Mouse (Mus musculus) liver, embryonic 13.5 days (tissue): ENCODE data around the gene Tspan9. TPM values are rescaled to one million over a fixed set of nuclear protein-coding genes. Genes with fewer than 3 reads are reported as not detected.

Source experiments
- ATAC-seq: fragments of 200-750 bp; cut with Nextera tagmentation; 2 replicates; pipeline ENCODE4 v1.8.0; 2017; ENCODE audit warnings: low read depth, mild to moderate bottlenecking, moderate number of reproducible peaks, moderate library complexity
- DNase-seq: peaks from one replicate; pipeline ENCODE4 v3.0.0; 2022
- H3K27ac ChIP-seq: fragments of 300-500 bp; sonication (generic); 2 replicates; pipeline ENCODE4 v1.5.1; 2015; ENCODE audit warnings: moderate library complexity, mild to moderate bottlenecking, inconsistent platforms
- H3K27me3 ChIP-seq: fragments of 300-500 bp; sonication (generic); 2 replicates; pipeline ENCODE4 v1.6.1; 2015; ENCODE audit warnings: mild to moderate bottlenecking, inconsistent platforms
- H3K36me3 ChIP-seq: fragments of 300-500 bp; sonication (generic); 2 replicates; pipeline ENCODE4 v1.6.1; 2015; ENCODE audit warnings: mild to moderate bottlenecking, inconsistent platforms
- H3K4me1 ChIP-seq: fragments of 300-500 bp; sonication (generic); replicated peaks from 2 replicates; pipeline ENCODE4 v1.6.1; 2015; ENCODE audit warnings: inconsistent platforms
- H3K4me2 ChIP-seq: fragments of 300-500 bp; sonication (generic); 2 replicates; pipeline ENCODE4 v1.6.1; 2015; ENCODE audit warnings: inconsistent platforms, mild to moderate bottlenecking, moderate library complexity
- H3K4me3 ChIP-seq: fragments of 300-500 bp; sonication (generic); replicated peaks from 2 replicates; pipeline ENCODE4 v1.5.1; 2015; ENCODE audit warnings: mild to moderate bottlenecking, inconsistent platforms
- H3K9ac ChIP-seq: fragments of 300-500 bp; sonication (generic); 2 replicates; pipeline ENCODE4 v1.6.1; 2015; ENCODE audit warnings: mild to moderate bottlenecking, inconsistent platforms
- H3K9me3 ChIP-seq: fragments of 300-500 bp; sonication (generic); replicated peaks from 2 replicates; pipeline ENCODE4 v1.6.1; 2016; ENCODE audit warnings: inconsistent platforms
- WGBS: fragments of 180-500 bp; shearing (Covaris S2); methylation state at CpG from one replicate; pipeline ENCODE4 v1.1.7; 2015; ENCODE audit not compliant: insufficient replicate concordance; 5-methylcytosine and 5-hydroxymethylcytosine counted together
- polyA plus RNA-seq: library from polyadenylated mRNA; unstranded; fragments of >200 nt; fragmentation: Nextera tagmentation; extraction: Ambion mirVana; gene quantifications from 2 replicates; pipeline ENCODE4 v1.2.1, GENCODE M21; 2015

The Tspan9 gene
- polyA plus RNA-seq, 1 experiment from 2014 or later: 16.9 TPM

- no peaks in the 10 kb centered on the region for H3K36me3 ChIP-seq
Observed at GRCm38 (mm10) chr6:128022207-128022606, 121.2 kb downstream of the Tspan9 start.

GRCm38 (mm10) chr6:128021931-128022202, 121.5 kb downstream of the Tspan9 start:
- Histone ChIP-seq H3K9me3 (no peaks in the 10 kb centered on the region), H3K36me3 (no peaks in the 10 kb centered on the region), H3K27ac (no peak overlapping the region), H3K4me1 (0 out of 2 replicates have a peak, but pooled peaks cover 3% of the 10 kb centered on the region), H3K27me3 (no peaks in the 10 kb centered on the region), H3K9ac (no peak overlapping the region), H3K4me3 (no peak overlapping the region), H3K4me2 (no peak overlapping the region)
- DNase-seq (no peak), ATAC-seq (no peak)
- WGBS: 55% methylated on average over 5 of the region's 5 CpGs

More at GRCm38 (mm10) chr6:128022207-128022606, 121.2 kb downstream of the Tspan9 start:
- WGBS: 57% methylated on average over 6 of the region's 6 CpGs
- 0 out of 2 replicates have a peak, but pooled peaks cover 3% of the 10 kb centered on the region for H3K4me1 ChIP-seq
- no peaks in the 10 kb centered on the region for H3K9me3 ChIP-seq
- no peaks in the 10 kb centered on the region for H3K27me3 ChIP-seq
- H3K4me3 ChIP-seq: no peak overlapping the region
- no peak overlapping the region for H3K9ac ChIP-seq
- H3K4me2 ChIP-seq: no peak overlapping the region
- no peak for DNase-seq
- no peak for ATAC-seq
- H3K27ac ChIP-seq: no peak overlapping the region

GRCm38 (mm10) chr6:128021106-128021930, 122.1 kb downstream of the Tspan9 start:
- Histone ChIP-seq H3K27me3 (no peaks in the 10 kb centered on the region), H3K27ac (no peak overlapping the region), H3K4me3 (no peak overlapping the region), H3K36me3 (no peaks in the 10 kb centered on the region), H3K4me1 (0 out of 2 replicates have a peak, but pooled peaks cover 3% of the 10 kb centered on the region), H3K4me2 (no peak overlapping the region), H3K9ac (no peak overlapping the region), H3K9me3 (no peaks in the 10 kb centered on the region)
- 43% methylated on average over 9 of the region's 10 CpGs for WGBS
- no peak for DNase-seq
- ATAC-seq: no peak

- H3K27ac ChIP-seq: no peak overlapping the region
- no peaks in the 10 kb centered on the region for H3K9me3 ChIP-seq
- H3K4me1 ChIP-seq: 0 out of 2 replicates have a peak, but pooled peaks cover 3% of the 10 kb centered on the region
- H3K9ac ChIP-seq: no peak overlapping the region
- H3K27me3 ChIP-seq: no peaks in the 10 kb centered on the region
- ATAC-seq (no peak), DNase-seq (no peak)
- no peak overlapping the region for H3K4me2 ChIP-seq
- 57% methylated on average over 8 of the region's 8 CpGs for WGBS
- H3K4me3 ChIP-seq: no peak overlapping the region
- no peaks in the 10 kb centered on the region for H3K36me3 ChIP-seq
Observed at GRCm38 (mm10) chr6:128020521-128021057, 122.8 kb downstream of the Tspan9 start.

- Histone ChIP-seq H3K4me3 (no peak overlapping the region), H3K4me2 (no peak overlapping the region), H3K27ac (no peak overlapping the region), H3K27me3 (no peaks in the 10 kb centered on the region), H3K4me1 (0 out of 2 replicates have a peak, but pooled peaks cover 3% of the 10 kb centered on the region), H3K9ac (no peak overlapping the region), H3K9me3 (no peaks in the 10 kb centered on the region), H3K36me3 (no peaks in the 10 kb centered on the region)
- 59% methylated on average over 4 of the region's 4 CpGs for WGBS
- DNase-seq (no peak), ATAC-seq (no peak)
Observed at GRCm38 (mm10) chr6:128020053-128020452, 123.3 kb downstream of the Tspan9 start.

GRCm38 (mm10) chr6:128019119-128019518, 124.3 kb downstream of the Tspan9 start:
- Histone ChIP-seq H3K4me1 (0 out of 2 replicates have a peak, but pooled peaks cover 3% of the 10 kb centered on the region), H3K36me3 (no peaks in the 10 kb centered on the region), H3K27me3 (no peaks in the 10 kb centered on the region), H3K27ac (no peak overlapping the region), H3K9ac (no peak overlapping the region), H3K9me3 (no peaks in the 10 kb centered on the region), H3K4me3 (no peak overlapping the region), H3K4me2 (no peak overlapping the region)
- ATAC-seq (no peak), DNase-seq (no peak)
- 62% methylated on average over 7 of the region's 7 CpGs for WGBS

- Histone ChIP-seq H3K4me1 (no peaks in the 10 kb centered on the region), H3K27me3 (no peaks in the 10 kb centered on the region), H3K27ac (no peak overlapping the region), H3K4me3 (no peak overlapping the region), H3K4me2 (no peak overlapping the region), H3K36me3 (no peaks in the 10 kb centered on the region), H3K9ac (no peak overlapping the region), H3K9me3 (no peaks in the 10 kb centered on the region)
- WGBS: 73% methylated on average over 7 of the region's 7 CpGs
- ATAC-seq (no peak), DNase-seq (no peak)
Observed at GRCm38 (mm10) chr6:128015304-128015703, 128.1 kb downstream of the Tspan9 start.

- Histone ChIP-seq H3K9me3 (no peaks in the 10 kb centered on the region), H3K27ac (no peak overlapping the region), H3K4me2 (no peak overlapping the region), H3K36me3 (no peaks in the 10 kb centered on the region), H3K27me3 (no peaks in the 10 kb centered on the region), H3K4me3 (no peak overlapping the region), H3K9ac (no peak overlapping the region), H3K4me1 (peaks cover 6% of the 10 kb centered on the region; the same call in 1 of the 2 replicates)
- ATAC-seq (no peak), DNase-seq (no peak)
- WGBS: 67% methylated on average over 17 of the region's 17 CpGs
Observed at GRCm38 (mm10) chr6:128011781-128012180, 131.6 kb downstream of the Tspan9 start.

GRCm38 (mm10) chr6:128011071-128011477, 132.3 kb downstream of the Tspan9 start:
- H3K27me3 ChIP-seq: no peaks in the 10 kb centered on the region
- no peak overlapping the region for H3K27ac ChIP-seq
- H3K36me3 ChIP-seq: no peaks in the 10 kb centered on the region
- DNase-seq (no peak), ATAC-seq (no peak)
- H3K9me3 ChIP-seq: no peaks in the 10 kb centered on the region
- 70% methylated on average over 13 of the region's 13 CpGs for WGBS
- H3K4me1 ChIP-seq: peaks cover 6% of the 10 kb centered on the region; the same call in 1 of the 2 replicates
- H3K4me3 ChIP-seq: no peak overlapping the region
- no peak overlapping the region for H3K4me2 ChIP-seq
- H3K9ac ChIP-seq: no peak overlapping the region

GRCm38 (mm10) chr6:128010135-128010971, 133.0 kb downstream of the Tspan9 start:
- WGBS: 71% methylated on average over 11 of the region's 11 CpGs

GRCm38 (mm10) chr6:128007982-128008562, 135.3 kb downstream of the Tspan9 start:
- ATAC-seq (no peak), DNase-seq (no peak)
- Histone ChIP-seq H3K4me1 (peaks cover 6% of the 10 kb centered on the region; the same call in 1 of the 2 replicates), H3K4me2 (no peak overlapping the region), H3K27ac (no peak overlapping the region), H3K4me3 (no peak overlapping the region), H3K36me3 (no peaks in the 10 kb centered on the region), H3K27me3 (no peaks in the 10 kb centered on the region), H3K9me3 (no peaks in the 10 kb centered on the region), H3K9ac (no peak overlapping the region)
- 57% methylated on average over 5 of the region's 5 CpGs for WGBS

More at GRCm38 (mm10) chr6:128010135-128010971, 133.0 kb downstream of the Tspan9 start:
- ATAC-seq (no peak), DNase-seq (no peak)
- Histone ChIP-seq H3K4me2 (no peak overlapping the region), H3K27me3 (no peaks in the 10 kb centered on the region), H3K9ac (no peak overlapping the region), H3K4me3 (no peak overlapping the region), H3K36me3 (no peaks in the 10 kb centered on the region), H3K27ac (no peak overlapping the region), H3K4me1 (peaks cover 6% of the 10 kb centered on the region; the same call in 1 of the 2 replicates), H3K9me3 (no peaks in the 10 kb centered on the region)
